Mouse (Mus musculus) T-helper 2 cell (primary cell): ENCODE measurements at regions not wholly inside any gene's neighbourhood (a gene's known extent, or its start where the extent isn't known, plus 50 kb on each side); places are given as distances from the start of the nearest gene placed in this dataset.

Experiments
- in situ Hi-C: fragments of 300-600 bp; cut with MboI, MseI; formaldehyde crosslinking; loops from one replicate; pipeline ENCODE4 v1.15.1; 2025; ENCODE audit warnings: high pct_unique_total_duplicates

DNA sequence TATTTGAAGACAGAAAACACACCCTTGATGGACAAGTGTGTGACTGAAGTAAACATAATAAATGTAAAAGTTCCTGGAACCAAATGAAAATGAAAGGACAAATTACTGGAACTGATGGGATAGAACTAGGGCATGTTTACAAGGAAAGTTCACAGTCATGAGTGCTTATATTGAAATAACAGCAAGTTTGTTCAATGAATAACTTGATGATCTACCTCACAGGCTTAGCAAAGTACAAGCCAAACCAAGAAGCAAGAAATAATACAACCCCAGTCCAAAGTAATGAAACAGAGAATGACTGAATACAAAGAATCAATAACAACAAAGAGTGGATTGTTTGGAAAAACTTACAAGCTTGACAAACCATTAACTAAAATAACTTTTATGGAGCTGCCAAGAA is 56.2 kb downstream of the Gm379 start:
- in situ Hi-C loops: no loop called here

GRCm38 (mm10) chrX:108599906-108600468 is 64.7 kb downstream of the Gm379 start:
- in situ Hi-C loops: no loop called here

- in situ Hi-C loops: no loop called here
Observed at GRCm38 (mm10) chrX:108561977-108562376, 102.7 kb downstream of the Gm379 start.

DNA sequence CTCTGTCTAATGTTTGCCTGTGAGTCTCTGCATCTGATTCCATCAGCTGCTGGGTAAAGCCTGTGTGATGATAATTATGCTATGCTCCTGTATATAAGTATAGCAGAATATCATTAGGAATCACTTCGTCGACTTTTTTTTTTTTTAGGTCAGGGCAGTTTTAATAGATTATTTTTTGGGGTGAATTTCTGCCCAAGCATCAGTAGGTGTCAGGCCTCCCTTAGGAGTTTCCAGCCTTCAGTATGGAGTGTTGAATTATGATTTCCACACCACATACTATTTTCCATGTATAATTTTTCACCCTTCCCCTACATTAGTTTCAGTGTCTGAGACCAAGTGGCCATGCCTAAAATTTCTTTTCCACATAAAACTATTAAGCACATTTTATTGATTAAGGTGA is 121.5 kb downstream of the Gm379 start:
- in situ Hi-C loops: loop anchor here (10.0 kb wide), 1 partner anchor 1572 kb away; no protein-coding TSS in a partner anchor

DNA sequence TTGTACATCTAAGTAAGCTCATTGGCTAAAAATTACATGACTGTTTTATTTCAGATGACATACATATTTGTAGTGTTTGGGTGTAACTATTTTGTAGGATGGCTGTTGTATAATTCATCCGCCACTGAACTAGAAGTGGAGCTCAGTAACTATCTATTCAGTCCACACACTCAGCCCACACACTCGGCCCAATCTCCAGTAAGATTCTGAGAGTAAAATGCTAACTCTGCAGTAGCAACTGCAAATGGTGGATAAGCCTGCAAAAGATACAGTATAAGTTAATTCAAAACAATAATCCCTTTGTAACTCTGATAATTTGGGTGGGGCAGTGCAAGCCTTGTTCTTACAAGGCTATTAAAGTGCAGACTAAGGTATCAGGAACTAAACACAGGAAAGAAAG is 123.3 kb downstream of the Gm379 start:
- in situ Hi-C loops: loop anchor here (10.0 kb wide), 1 partner anchor 1573 kb away; no protein-coding TSS in a partner anchor

DNA sequence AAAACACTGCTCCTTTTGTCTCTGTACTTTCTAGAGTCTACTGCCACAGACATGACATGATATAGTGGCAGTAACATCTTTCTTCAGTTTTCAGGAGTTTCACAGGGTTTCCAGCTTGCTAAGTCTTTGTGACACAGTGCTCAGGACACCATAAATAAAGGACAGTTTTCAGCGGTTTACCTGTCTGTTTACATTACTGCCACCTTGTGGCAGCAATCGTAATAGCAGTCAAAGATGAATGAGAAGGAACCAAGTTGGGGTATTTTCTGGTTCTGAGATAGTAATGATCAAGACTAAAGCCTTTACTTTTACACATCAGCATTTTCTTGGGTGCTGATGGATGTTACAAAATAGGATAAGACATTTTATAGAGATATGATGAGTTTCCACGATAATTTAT is 127.7 kb downstream of the Gm379 start:
- in situ Hi-C loops: loop anchor here (10.0 kb wide), 1 partner anchor 222 kb away; no protein-coding TSS in a partner anchor
